Mouse (Mus musculus): ENCODE data around the gene Adgrv1. TPM values are rescaled to one million over a fixed set of nuclear protein-coding genes. Genes with fewer than 3 reads are reported as not detected.

Adgrv1 gene
- polyA plus RNA-seq, 1 experiment from 2014 or later, result 54.5 TPM

DNA sequence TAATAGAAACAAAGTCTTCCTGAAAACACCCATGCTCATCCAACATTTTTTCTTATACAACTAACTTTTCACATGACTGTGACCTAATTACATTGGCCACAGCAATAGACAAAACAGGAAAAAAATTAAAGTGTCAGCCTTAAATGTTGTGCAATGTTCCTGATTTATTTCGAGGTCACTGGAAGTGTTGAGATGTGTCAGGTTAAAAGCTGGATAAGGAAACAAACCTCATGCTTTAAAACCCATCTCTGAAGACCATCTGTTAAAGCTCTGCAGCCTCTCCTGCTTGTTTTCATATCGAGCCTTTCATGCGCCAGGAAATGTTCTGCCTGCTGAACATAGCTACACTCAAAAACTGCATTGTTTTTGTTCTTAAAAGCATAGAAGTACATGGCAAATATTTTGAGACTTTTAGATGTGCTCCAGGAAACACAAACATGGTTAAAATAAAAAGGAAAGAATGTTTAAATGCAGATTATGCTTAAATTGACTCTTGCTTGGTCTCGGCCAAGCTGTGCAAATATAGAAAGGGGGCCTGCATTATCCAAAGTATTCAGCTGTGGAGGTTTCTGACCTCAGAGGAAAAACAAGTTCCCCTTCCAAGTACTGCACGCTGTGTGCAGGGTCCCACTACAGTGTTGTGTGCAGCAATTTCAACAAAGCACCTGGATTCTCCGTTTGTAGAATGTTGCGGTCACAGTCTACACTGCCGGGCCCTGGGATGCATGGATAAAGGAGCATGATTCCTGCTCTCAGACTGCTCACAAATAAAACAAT is 524.2 kb downstream of the Adgrv1 start:
- 76% methylated on average over 8 of the region's 8 CpGs for WGBS
- H3K4me3 ChIP-seq (ENCODE audit: low read depth, low read length), result no peak overlapping the region

GRCm38 (mm10) chr13:81107436-81107835 is 525.5 kb downstream of the Adgrv1 start:
- WGBS, result 71% methylated on average over 5 of the region's 5 CpGs
- Histone ChIP-seq H3K27ac (ENCODE audit: low read depth, low read length) (no peak overlapping the region), H3K9me3 (ENCODE audit: control insufficient read depth, low read length) (no peaks in the 10 kb centered on the region), H3K4me2 (replicated peaks; ENCODE audit: low read depth, low read length) (no peak overlapping the region), H3K9ac (ENCODE audit: low read depth, low read length) (no peak overlapping the region), H3K36me3 (ENCODE audit: control insufficient read depth, insufficient read depth, low read length) (no peaks in the 10 kb centered on the region), H3K27me3 (ENCODE audit: control insufficient read depth, insufficient read depth, low read length) (no peaks in the 10 kb centered on the region), H3K4me1 (replicated peaks; ENCODE audit: control insufficient read depth, insufficient read depth, low read length) (no peaks in the 10 kb centered on the region), H3K4me3 (ENCODE audit: low read depth, low read length) (no peak overlapping the region)
- ATAC-seq (ENCODE audit: low FRiP score), result no peak
- DNase-seq (ENCODE audit: low spot score), result no peak

More for the DNA sequence above, 524.2 kb downstream of the Adgrv1 start:
- no peak overlapping the region for H3K9ac ChIP-seq (ENCODE audit: low read depth, low read length)
- H3K36me3 ChIP-seq (ENCODE audit: control insufficient read depth, insufficient read depth, low read length), result no peaks in the 10 kb centered on the region
- H3K4me2 ChIP-seq (replicated peaks; ENCODE audit: low read depth, low read length), result no peak overlapping the region
- DNase-seq (ENCODE audit: low spot score) (no peak), ATAC-seq (ENCODE audit: low FRiP score) (no peak)
- H3K9me3 ChIP-seq (ENCODE audit: control insufficient read depth, low read length), result no peaks in the 10 kb centered on the region
- H3K4me1 ChIP-seq (replicated peaks; ENCODE audit: control insufficient read depth, insufficient read depth, low read length), result no peaks in the 10 kb centered on the region
- H3K27me3 ChIP-seq (ENCODE audit: control insufficient read depth, insufficient read depth, low read length), result no peaks in the 10 kb centered on the region
- no peak overlapping the region for H3K27ac ChIP-seq (ENCODE audit: low read depth, low read length)

DNA sequence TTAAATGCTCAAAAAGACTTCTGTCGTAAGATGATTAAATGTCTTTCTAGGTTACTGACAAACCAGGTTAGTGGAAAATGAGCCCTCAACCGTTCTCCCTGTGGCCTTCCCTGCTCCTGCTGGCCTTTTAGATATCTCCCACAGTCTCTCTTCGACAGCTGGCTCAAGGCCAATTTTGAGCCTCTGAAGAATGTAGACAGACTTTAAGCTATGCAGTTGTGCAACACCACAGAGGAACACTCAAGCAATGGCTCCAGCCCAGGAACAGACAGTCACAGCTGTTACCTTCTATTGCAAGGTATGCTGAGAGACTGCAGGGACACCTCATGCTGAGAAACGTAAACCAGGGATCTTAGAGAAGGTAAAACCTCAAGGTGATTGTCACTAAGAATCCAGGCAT is 529.2 kb downstream of the Adgrv1 start:
- Histone ChIP-seq H3K27ac (ENCODE audit: low read depth, low read length) (no peak overlapping the region), H3K4me1 (replicated peaks; ENCODE audit: control insufficient read depth, insufficient read depth, low read length) (no peaks in the 10 kb centered on the region), H3K9ac (ENCODE audit: low read depth, low read length) (no peak overlapping the region), H3K9me3 (ENCODE audit: control insufficient read depth, low read length) (no peaks in the 10 kb centered on the region), H3K4me3 (ENCODE audit: low read depth, low read length) (no peak overlapping the region), H3K4me2 (replicated peaks; ENCODE audit: low read depth, low read length) (no peak overlapping the region), H3K27me3 (ENCODE audit: control insufficient read depth, insufficient read depth, low read length) (no peaks in the 10 kb centered on the region), H3K36me3 (ENCODE audit: control insufficient read depth, insufficient read depth, low read length) (no peaks in the 10 kb centered on the region)
- DNase-seq (ENCODE audit: low spot score) (no peak), ATAC-seq (ENCODE audit: low FRiP score) (no peak)
- WGBS, result 84% methylated on average over 4 of the region's 4 CpGs

- Histone ChIP-seq H3K4me3 (ENCODE audit: low read depth, low read length) (no peak overlapping the region), H3K9ac (ENCODE audit: low read depth, low read length) (no peak overlapping the region), H3K36me3 (ENCODE audit: control insufficient read depth, insufficient read depth, low read length) (no peaks in the 10 kb centered on the region), H3K9me3 (ENCODE audit: control insufficient read depth, low read length) (no peaks in the 10 kb centered on the region), H3K4me1 (replicated peaks; ENCODE audit: control insufficient read depth, insufficient read depth, low read length) (no peaks in the 10 kb centered on the region), H3K4me2 (replicated peaks; ENCODE audit: low read depth, low read length) (no peak overlapping the region), H3K27ac (ENCODE audit: low read depth, low read length) (no peak overlapping the region), H3K27me3 (ENCODE audit: control insufficient read depth, insufficient read depth, low read length) (no peaks in the 10 kb centered on the region)
- 90% methylated on average over 2 of the region's 2 CpGs for WGBS
- ATAC-seq (ENCODE audit: low FRiP score) (no peak), DNase-seq (ENCODE audit: low spot score) (no peak)
Observed at GRCm38 (mm10) chr13:81096424-81096823, 536.5 kb downstream of the Adgrv1 start.

DNA sequence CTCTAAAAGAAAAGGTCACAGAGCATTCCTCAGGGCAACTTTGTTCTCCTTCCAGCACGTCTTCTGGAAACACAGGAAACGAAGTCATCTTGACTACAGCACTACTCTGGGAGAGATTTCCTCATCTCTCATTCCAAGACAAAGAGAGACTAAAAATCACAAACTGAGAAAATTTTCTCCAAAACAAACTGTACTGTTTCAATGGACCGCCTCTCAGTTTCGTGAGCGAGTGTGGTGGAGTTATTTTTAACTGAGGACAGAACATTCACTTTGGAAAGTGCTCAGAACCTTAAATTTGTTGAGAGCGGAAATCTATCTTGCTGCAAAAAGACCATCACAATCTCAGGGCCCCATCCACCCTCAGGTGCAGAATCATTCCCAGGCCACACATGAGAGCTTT is 538.4 kb downstream of the Adgrv1 start:
- Histone ChIP-seq H3K4me3 (ENCODE audit: low read depth, low read length) (no peak overlapping the region), H3K36me3 (ENCODE audit: control insufficient read depth, insufficient read depth, low read length) (no peaks in the 10 kb centered on the region), H3K4me2 (replicated peaks; ENCODE audit: low read depth, low read length) (no peak overlapping the region), H3K9me3 (ENCODE audit: control insufficient read depth, low read length) (no peaks in the 10 kb centered on the region), H3K9ac (ENCODE audit: low read depth, low read length) (no peak overlapping the region), H3K27ac (ENCODE audit: low read depth, low read length) (no peak overlapping the region), H3K4me1 (replicated peaks; ENCODE audit: control insufficient read depth, insufficient read depth, low read length) (no peaks in the 10 kb centered on the region), H3K27me3 (ENCODE audit: control insufficient read depth, insufficient read depth, low read length) (no peaks in the 10 kb centered on the region)
- DNase-seq (ENCODE audit: low spot score), result no peak
- ATAC-seq (ENCODE audit: low FRiP score), result no peak
- WGBS, result 91% methylated on average over 6 of the region's 6 CpGs

GRCm38 (mm10) chr13:81090051-81090836 is 542.7 kb downstream of the Adgrv1 start:
- no peaks in the 10 kb centered on the region for H3K36me3 ChIP-seq (ENCODE audit: control insufficient read depth, insufficient read depth, low read length)

DNA sequence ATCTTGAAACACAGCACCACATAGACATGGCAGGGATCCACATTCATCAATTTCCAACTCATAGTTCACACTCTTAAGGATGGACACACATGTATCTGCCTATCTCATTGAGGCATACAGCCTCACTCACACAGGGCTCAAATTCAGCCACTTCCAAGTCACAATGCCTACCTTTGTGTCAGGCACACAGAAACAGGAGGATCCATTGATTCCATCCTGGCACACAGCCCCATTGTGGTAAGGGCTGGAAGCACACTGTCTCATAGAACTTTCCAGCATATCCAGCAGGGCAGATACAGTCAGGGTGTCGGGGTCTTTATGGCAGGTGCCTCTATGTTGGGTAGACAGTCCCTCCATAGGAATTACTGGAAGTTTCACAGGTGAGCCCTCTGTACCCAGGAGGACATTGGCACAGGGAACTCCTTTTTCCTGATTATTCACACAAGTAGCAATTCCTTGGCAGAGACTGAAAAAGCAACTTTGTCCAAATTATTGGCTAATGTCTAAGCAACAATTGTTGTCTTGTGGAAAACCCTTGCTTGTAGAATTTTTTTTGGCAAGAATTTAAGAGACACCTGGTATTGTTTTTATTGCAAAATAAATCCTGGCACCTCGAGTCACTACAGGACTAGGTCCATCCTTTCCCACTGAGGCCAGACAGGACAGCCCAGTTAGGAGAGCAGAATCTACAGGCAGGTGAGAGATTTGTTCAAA is 545.8 kb downstream of the Adgrv1 start:
- H3K27me3 ChIP-seq (ENCODE audit: control insufficient read depth, insufficient read depth, low read length), result no peaks in the 10 kb centered on the region
- 81% methylated on average over 2 of the region's 2 CpGs for WGBS
- no peak for DNase-seq (ENCODE audit: low spot score)
- no peaks in the 10 kb centered on the region for H3K36me3 ChIP-seq (ENCODE audit: control insufficient read depth, insufficient read depth, low read length)
- H3K27ac ChIP-seq (ENCODE audit: low read depth, low read length), result no peak overlapping the region
- no peak overlapping the region for H3K9ac ChIP-seq (ENCODE audit: low read depth, low read length)
- ATAC-seq (ENCODE audit: low FRiP score), result no peak
- no peaks in the 10 kb centered on the region for H3K9me3 ChIP-seq (ENCODE audit: control insufficient read depth, low read length)
- no peaks in the 10 kb centered on the region for H3K4me1 ChIP-seq (replicated peaks; ENCODE audit: control insufficient read depth, insufficient read depth, low read length)
- no peak overlapping the region for H3K4me3 ChIP-seq (ENCODE audit: low read depth, low read length)
- no peak overlapping the region for H3K4me2 ChIP-seq (replicated peaks; ENCODE audit: low read depth, low read length)

More at GRCm38 (mm10) chr13:81090051-81090836, 542.7 kb downstream of the Adgrv1 start:
- no peak for DNase-seq (ENCODE audit: low spot score)
- ATAC-seq (ENCODE audit: low FRiP score), result no peak
- Histone ChIP-seq H3K4me1 (replicated peaks; ENCODE audit: control insufficient read depth, insufficient read depth, low read length) (no peaks in the 10 kb centered on the region), H3K9ac (ENCODE audit: low read depth, low read length) (no peak overlapping the region), H3K27ac (ENCODE audit: low read depth, low read length) (no peak overlapping the region), H3K4me3 (ENCODE audit: low read depth, low read length) (no peak overlapping the region), H3K9me3 (ENCODE audit: control insufficient read depth, low read length) (no peaks in the 10 kb centered on the region), H3K4me2 (replicated peaks; ENCODE audit: low read depth, low read length) (no peak overlapping the region), H3K27me3 (ENCODE audit: control insufficient read depth, insufficient read depth, low read length) (no peaks in the 10 kb centered on the region)
- WGBS, result 88% methylated on average over 1 of the region's 1 CpGs

GRCm38 (mm10) chr13:81072214-81072613 is 560.7 kb downstream of the Adgrv1 start:
- no peak overlapping the region for H3K4me3 ChIP-seq (ENCODE audit: low read depth, low read length)
- H3K4me1 ChIP-seq (replicated peaks; ENCODE audit: control insufficient read depth, insufficient read depth, low read length), result no peaks in the 10 kb centered on the region
- no peak for DNase-seq (ENCODE audit: low spot score)
- H3K4me2 ChIP-seq (replicated peaks; ENCODE audit: low read depth, low read length), result no peak overlapping the region
- no peak for ATAC-seq (ENCODE audit: low FRiP score)
- WGBS, result 92% methylated on average over 5 of the region's 5 CpGs
- no peaks in the 10 kb centered on the region for H3K27me3 ChIP-seq (ENCODE audit: control insufficient read depth, insufficient read depth, low read length)
- no peaks in the 10 kb centered on the region for H3K36me3 ChIP-seq (ENCODE audit: control insufficient read depth, insufficient read depth, low read length)
- no peak overlapping the region for H3K9ac ChIP-seq (ENCODE audit: low read depth, low read length)
- H3K9me3 ChIP-seq (ENCODE audit: control insufficient read depth, low read length), result no peaks in the 10 kb centered on the region
- no peak overlapping the region for H3K27ac ChIP-seq (ENCODE audit: low read depth, low read length)

Data from hindbrain, embryonic 11.5 days (tissue).